Mouse (Mus musculus): Measurements from ENCODE around the gene Krtap13-1. TPM values are rescaled to one million over a fixed set of nuclear protein-coding genes. Genes with fewer than 3 reads are reported as not detected.
A peak's percentile ranks its signal among the peaks of the same experiment; 100 is the strongest.
"Not testable (repeated sequence)": the region's sequence is repeated elsewhere in the genome, so short reads cannot be mapped to it uniquely, and the experiment has no call there.

The Krtap13-1 gene
- polyA plus RNA-seq, 1 experiment from 2014 or later, result not detected

DNA sequence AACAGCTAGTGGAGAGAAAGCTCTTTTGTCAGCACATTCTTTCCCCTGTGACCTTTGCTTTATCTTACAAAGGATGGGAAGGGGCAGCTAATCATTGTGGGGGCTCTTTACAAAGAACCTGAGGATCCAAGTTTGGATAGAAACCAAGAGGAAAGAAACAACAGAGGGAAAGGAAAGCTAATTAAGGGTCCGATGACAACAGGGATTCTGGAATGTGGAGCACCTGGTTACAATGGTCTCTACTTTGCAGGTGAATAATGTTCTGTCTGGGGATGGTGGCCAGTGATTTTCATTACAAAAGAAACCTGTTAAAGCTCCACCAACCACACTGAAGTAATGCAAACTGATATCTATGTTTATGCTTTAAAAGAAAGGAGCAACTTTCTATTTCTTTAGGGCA is 8.6 kb upstream of the Krtap13-1 start:
- H3K27ac ChIP-seq, result no peak overlapping the region
- no peak overlapping the region for H3K4me3 ChIP-seq (replicated peaks; ENCODE audit: low read length)
- ATAC-seq (ENCODE audit: low FRiP score), result no peak
- 9% methylated on average over 1 of the region's 1 CpGs for WGBS
- H3K9ac ChIP-seq, result no peak overlapping the region
- no peaks in the 10 kb centered on the region for H3K36me3 ChIP-seq (replicated peaks; ENCODE audit: control insufficient read depth, insufficient read depth)
- no peak for DNase-seq (ENCODE audit: low spot score)
- no peak overlapping the region for H3K4me2 ChIP-seq (replicated peaks)
- no peaks in the 10 kb centered on the region for H3K9me3 ChIP-seq (ENCODE audit: control insufficient read depth, low read length)
- H3K27me3 ChIP-seq (ENCODE audit: control insufficient read depth, insufficient read depth, low read length), result no peaks in the 10 kb centered on the region
- no peaks in the 10 kb centered on the region for H3K4me1 ChIP-seq (replicated peaks; ENCODE audit: control insufficient read depth, insufficient read depth, low read length)

DNA sequence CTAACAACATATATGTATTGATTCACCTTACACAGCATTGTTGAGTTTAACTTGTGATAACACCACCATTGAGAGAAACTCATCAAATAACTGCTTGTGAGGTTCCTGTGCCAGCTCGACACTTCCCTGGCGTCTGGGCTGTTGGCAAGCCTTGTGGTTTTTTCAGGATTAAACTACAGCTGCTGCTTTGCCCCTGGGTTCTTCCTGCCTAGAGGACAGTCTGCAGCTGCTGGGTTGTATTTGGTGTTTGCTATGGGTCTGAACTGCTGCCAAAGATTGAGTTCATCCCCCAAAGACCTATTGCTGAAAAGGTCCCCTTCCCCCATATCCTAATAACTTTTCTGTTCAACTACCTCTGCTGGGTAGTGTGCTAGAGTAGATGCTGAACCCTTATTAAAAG is 6.7 kb downstream of the Krtap13-1 start:
- Histone ChIP-seq H3K9ac (no peak overlapping the region), H3K4me2 (replicated peaks) (no peak overlapping the region), H3K4me3 (replicated peaks; ENCODE audit: low read length) (no peak overlapping the region), H3K36me3 (replicated peaks; ENCODE audit: control insufficient read depth, insufficient read depth) (no peaks in the 10 kb centered on the region), H3K9me3 (ENCODE audit: control insufficient read depth, low read length) (no peaks in the 10 kb centered on the region), H3K27me3 (ENCODE audit: control insufficient read depth, insufficient read depth, low read length) (no peaks in the 10 kb centered on the region), H3K4me1 (replicated peaks; ENCODE audit: control insufficient read depth, insufficient read depth, low read length) (no peaks in the 10 kb centered on the region), H3K27ac (no peak overlapping the region)
- WGBS, result 77% methylated on average over 2 of the region's 2 CpGs
- ATAC-seq (ENCODE audit: low FRiP score) (0 out of 2 replicates have a peak, but pooled peaks have one; percentile 46), DNase-seq (ENCODE audit: low spot score) (no peak)

DNA sequence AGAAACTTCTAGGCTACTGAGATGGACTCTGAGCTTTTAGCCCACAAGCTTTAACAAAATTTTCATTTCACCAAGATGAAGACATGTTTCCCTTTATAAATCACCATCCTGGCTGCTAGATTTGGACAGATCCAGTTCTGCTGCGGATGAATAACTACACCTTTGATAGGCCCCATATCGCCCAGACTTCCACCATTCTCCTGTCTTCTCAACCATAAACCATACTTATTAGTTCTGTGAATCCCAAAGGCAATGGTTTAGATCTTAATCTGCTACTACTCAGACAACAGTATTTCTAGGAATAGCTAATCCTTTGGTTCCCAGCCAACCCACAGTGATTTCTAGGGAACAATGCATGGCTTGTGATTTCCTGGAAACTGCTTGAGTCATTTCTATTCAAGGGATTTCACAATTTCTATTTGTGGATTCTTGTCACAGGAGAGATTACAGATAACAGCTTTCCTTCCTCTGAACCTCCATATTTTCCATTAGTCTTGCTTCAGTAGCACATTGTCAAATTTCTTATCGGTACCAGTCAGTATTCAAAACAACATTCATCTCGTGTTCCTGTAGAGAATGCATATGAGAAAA is 16.2 kb downstream of the Krtap13-1 start:
- WGBS, result 64% methylated on average over 4 of the region's 4 CpGs
- Histone ChIP-seq H3K36me3 (replicated peaks; ENCODE audit: control insufficient read depth, insufficient read depth) (no peaks in the 10 kb centered on the region), H3K4me1 (replicated peaks; ENCODE audit: control insufficient read depth, insufficient read depth, low read length) (no peaks in the 10 kb centered on the region), H3K27me3 (ENCODE audit: control insufficient read depth, insufficient read depth, low read length) (no peaks in the 10 kb centered on the region), H3K9me3 (ENCODE audit: control insufficient read depth, low read length) (no peaks in the 10 kb centered on the region), H3K27ac (no peak overlapping the region), H3K9ac (no peak overlapping the region), H3K4me2 (replicated peaks) (no peak overlapping the region), H3K4me3 (replicated peaks; ENCODE audit: low read length) (no peak overlapping the region)
- ATAC-seq (ENCODE audit: low FRiP score), result no peak; the same call in 1 of the 2 replicates
- DNase-seq (ENCODE audit: low spot score), result no peak

DNA sequence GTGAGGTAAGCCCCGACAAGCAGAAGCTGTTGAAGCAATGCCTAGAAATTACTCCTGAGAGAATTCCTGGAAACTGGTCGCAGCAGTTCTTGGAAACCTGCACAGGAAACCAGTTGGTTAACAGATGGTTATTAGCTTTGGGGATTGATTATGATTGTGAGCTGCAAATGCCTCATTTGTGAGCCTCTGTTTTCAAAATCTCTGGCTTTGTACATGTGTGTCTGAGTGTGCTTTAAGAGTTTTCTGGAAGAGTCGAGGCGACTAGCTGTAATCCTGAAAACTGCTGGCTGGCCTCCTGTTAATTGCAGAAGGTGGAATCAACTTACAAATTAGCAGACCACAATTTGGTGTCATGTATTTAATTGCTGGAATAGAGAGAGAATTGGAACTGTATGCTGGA is 19.3 kb downstream of the Krtap13-1 start:
- H3K27me3 ChIP-seq (ENCODE audit: control insufficient read depth, insufficient read depth, low read length), result no peaks in the 10 kb centered on the region
- no peak overlapping the region for H3K9ac ChIP-seq
- 66% methylated on average over 4 of the region's 4 CpGs for WGBS
- ATAC-seq (ENCODE audit: low FRiP score) (no peak), DNase-seq (ENCODE audit: low spot score) (no peak)
- H3K27ac ChIP-seq, result no peak overlapping the region
- no peaks in the 10 kb centered on the region for H3K36me3 ChIP-seq (replicated peaks; ENCODE audit: control insufficient read depth, insufficient read depth)
- H3K9me3 ChIP-seq (ENCODE audit: control insufficient read depth, low read length), result no peaks in the 10 kb centered on the region
- no peak overlapping the region for H3K4me3 ChIP-seq (replicated peaks; ENCODE audit: low read length)
- no peaks in the 10 kb centered on the region for H3K4me1 ChIP-seq (replicated peaks; ENCODE audit: control insufficient read depth, insufficient read depth, low read length)
- H3K4me2 ChIP-seq (replicated peaks), result no peak overlapping the region

- not testable (repeated sequence) for H3K9me3 ChIP-seq (ENCODE audit: control insufficient read depth, low read length); H3K4me3 ChIP-seq (replicated peaks; ENCODE audit: low read length); DNase-seq (ENCODE audit: low spot score); H3K36me3 ChIP-seq (replicated peaks; ENCODE audit: control insufficient read depth, insufficient read depth); H3K27me3 ChIP-seq (ENCODE audit: control insufficient read depth, insufficient read depth, low read length); H3K27ac ChIP-seq; H3K4me2 ChIP-seq (replicated peaks); H3K4me1 ChIP-seq (replicated peaks; ENCODE audit: control insufficient read depth, insufficient read depth, low read length); H3K9ac ChIP-seq; ATAC-seq (ENCODE audit: low FRiP score)
- 91% methylated on average over 3 of the region's 3 CpGs for WGBS
These were observed 22.9 kb downstream of the Krtap13-1 start, which contains the start of gene Krtap13 for GRCm38 (mm10) chr16:88751535-88751934. Krtap13 (minus strand) TSS chr16:88751635.

GRCm38 (mm10) chr16:88758547-88758946 is 29.9 kb downstream of the Krtap13-1 start, which contains the start of gene 2310034C09Rik:
2310034C09Rik (plus strand) TSS chr16:88758847.
- not testable (repeated sequence) for H3K36me3 ChIP-seq (replicated peaks; ENCODE audit: control insufficient read depth, insufficient read depth); H3K27me3 ChIP-seq (ENCODE audit: control insufficient read depth, insufficient read depth, low read length); H3K9ac ChIP-seq; H3K4me3 ChIP-seq (replicated peaks; ENCODE audit: low read length); ATAC-seq (ENCODE audit: low FRiP score); DNase-seq (ENCODE audit: low spot score); H3K4me2 ChIP-seq (replicated peaks); H3K9me3 ChIP-seq (ENCODE audit: control insufficient read depth, low read length); H3K4me1 ChIP-seq (replicated peaks; ENCODE audit: control insufficient read depth, insufficient read depth, low read length); H3K27ac ChIP-seq
- WGBS, result 96% methylated on average over 3 of the region's 3 CpGs

DNA sequence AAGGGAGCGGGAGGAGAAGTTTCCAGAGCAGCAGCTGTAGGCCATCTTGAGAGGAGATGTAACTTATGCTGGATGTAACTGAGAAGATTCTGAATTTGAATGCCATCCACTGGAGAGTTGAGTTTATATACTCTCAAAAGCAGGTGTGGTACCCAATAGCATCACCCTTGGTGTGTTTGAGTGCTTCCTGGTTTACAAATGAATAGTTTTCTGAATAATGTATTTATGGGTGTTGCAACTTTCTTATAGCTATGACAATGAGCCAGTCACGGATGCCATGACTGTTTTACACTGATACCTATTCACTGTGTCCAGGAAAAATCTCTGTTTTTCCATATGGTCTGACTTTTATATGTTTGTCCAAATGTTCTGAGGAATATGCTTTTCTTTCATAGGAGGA is 45.4 kb downstream of the Krtap13-1 start, which contains the start of gene 2310057N15Rik:
2310057N15Rik (minus strand) TSS at position 101 of the 400 bp plus-strand sequence.
- H3K9ac ChIP-seq, result no peak within 1 kb of the TSS
- DNase-seq (ENCODE audit: low spot score), result no peak
- no peaks in the 10 kb centered on the region for H3K27me3 ChIP-seq (ENCODE audit: control insufficient read depth, insufficient read depth, low read length)
- H3K27ac ChIP-seq, result no peak within 1 kb of the TSS
- no peak for ATAC-seq (ENCODE audit: low FRiP score)
- 87% methylated on average over 2 of the region's 2 CpGs for WGBS
- no peaks in the 10 kb centered on the region for H3K36me3 ChIP-seq (replicated peaks; ENCODE audit: control insufficient read depth, insufficient read depth)
- no peaks in the 10 kb centered on the region for H3K9me3 ChIP-seq (ENCODE audit: control insufficient read depth, low read length)
- no peak within 1 kb of the TSS for H3K4me3 ChIP-seq (replicated peaks; ENCODE audit: low read length)
- H3K4me2 ChIP-seq (replicated peaks), result no peak within 1 kb of the TSS
- H3K4me1 ChIP-seq (replicated peaks; ENCODE audit: control insufficient read depth, insufficient read depth, low read length), result no peaks in the 10 kb centered on the region

DNA sequence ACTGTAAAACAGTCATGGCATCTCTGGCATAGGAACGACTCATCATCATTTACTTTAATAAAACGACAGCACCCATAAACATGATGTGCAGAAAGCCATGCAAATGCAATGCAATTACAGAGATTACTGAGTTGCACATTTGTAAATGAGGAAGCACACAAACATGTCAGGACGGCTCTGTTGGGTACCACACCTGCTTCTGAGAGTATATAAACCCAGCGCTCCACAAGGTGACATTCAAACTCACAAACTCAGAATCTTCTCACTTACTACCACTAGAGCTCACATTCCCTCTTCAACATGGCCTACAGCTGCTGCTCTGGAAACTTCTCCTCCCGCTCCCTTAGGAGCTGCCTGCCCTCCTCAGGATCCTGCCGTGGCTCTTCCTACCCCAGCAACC is 48.9 kb downstream of the Krtap13-1 start, which contains the start of gene Gm5965:
Gm5965 (plus strand) TSS at position 301 of the 400 bp plus-strand sequence.
- Histone ChIP-seq H3K9ac (no peak within 1 kb of the TSS), H3K36me3 (replicated peaks; ENCODE audit: control insufficient read depth, insufficient read depth) (no peaks in the 10 kb centered on the region), H3K4me3 (replicated peaks; ENCODE audit: low read length) (no peak within 1 kb of the TSS), H3K9me3 (ENCODE audit: control insufficient read depth, low read length) (no peaks in the 10 kb centered on the region), H3K4me1 (replicated peaks; ENCODE audit: control insufficient read depth, insufficient read depth, low read length) (no peaks in the 10 kb centered on the region), H3K27me3 (ENCODE audit: control insufficient read depth, insufficient read depth, low read length) (no peaks in the 10 kb centered on the region), H3K4me2 (replicated peaks) (no peak within 1 kb of the TSS), H3K27ac (no peak within 1 kb of the TSS)
- ATAC-seq (ENCODE audit: low FRiP score), result no peak
- 90% methylated on average over 5 of the region's 6 CpGs for WGBS
- no peak for DNase-seq (ENCODE audit: low spot score)

Measured in hindbrain, embryonic 14.5 days (tissue).